Mouse (Mus musculus) right cerebral cortex, adult 18-20 months (tissue): ENCODE measurements around the gene Stk38.
"Not testable (repeated sequence)": the region's sequence is repeated elsewhere in the genome, so short reads cannot be mapped to it uniquely, and the experiment has no call there.

Source experiments
- DNase-seq: peaks from one replicate; pipeline ENCODE4 v3.0.0; 2022; ENCODE audit warnings: mixed read lengths

The Stk38 gene

GRCm38 (mm10) chr17:29006812-29007211, 983 bp downstream of the Stk38 start:
- no peak for DNase-seq

GRCm38 (mm10) chr17:29005002-29005401, 2.8 kb downstream of the Stk38 start:
- no peak for DNase-seq

GRCm38 (mm10) chr17:29003740-29004139, 4.1 kb downstream of the Stk38 start:
- DNase-seq, result no peak

- DNase-seq, result no peak
Observed at GRCm38 (mm10) chr17:29000465-29000864, 7.3 kb downstream of the Stk38 start.

- DNase-seq, result no peak
Observed at GRCm38 (mm10) chr17:28994615-28995014, 13.2 kb downstream of the Stk38 start.

- DNase-seq, result not testable (repeated sequence)
Observed at GRCm38 (mm10) chr17:28993004-28993403, 14.8 kb downstream of the Stk38 start.

- peak; percentile 28 for DNase-seq
Observed at GRCm38 (mm10) chr17:28992105-28992504, 15.7 kb downstream of the Stk38 start.

GRCm38 (mm10) chr17:28991286-28991685, 16.5 kb downstream of the Stk38 start:
- DNase-seq, result no peak

- DNase-seq, result no peak
Observed at GRCm38 (mm10) chr17:28990060-28990459, 17.7 kb downstream of the Stk38 start.

GRCm38 (mm10) chr17:28988996-28989395, 18.8 kb downstream of the Stk38 start:
- no peak for DNase-seq

- DNase-seq, result no peak
Observed at GRCm38 (mm10) chr17:28988291-28988690, 19.5 kb downstream of the Stk38 start.

- DNase-seq, result peak; percentile 22
Observed at GRCm38 (mm10) chr17:28987713-28988112, 20.1 kb downstream of the Stk38 start.

- DNase-seq, result no peak
Observed at GRCm38 (mm10) chr17:28986833-28987232, 21.0 kb downstream of the Stk38 start.

GRCm38 (mm10) chr17:28984724-28985420, 22.9 kb downstream of the Stk38 start:
- no peak for DNase-seq

- no peak for DNase-seq
Observed at GRCm38 (mm10) chr17:28982591-28982990, 25.2 kb downstream of the Stk38 start.

GRCm38 (mm10) chr17:28981081-28981480, 26.7 kb downstream of the Stk38 start:
- no peak for DNase-seq

- DNase-seq, result no peak
Observed at GRCm38 (mm10) chr17:28979091-28979490, 28.7 kb downstream of the Stk38 start.

GRCm38 (mm10) chr17:28970122-28970521, 37.7 kb downstream of the Stk38 start:
- DNase-seq, result no peak

- DNase-seq, result no peak
Observed at GRCm38 (mm10) chr17:28967021-28967610, 40.7 kb downstream of the Stk38 start.

GRCm38 (mm10) chr17:28961596-28961995, 46.2 kb downstream of the Stk38 start:
- DNase-seq, result no peak

- no peak for DNase-seq
Observed at GRCm38 (mm10) chr17:28960597-28960996, 47.2 kb downstream of the Stk38 start.

- DNase-seq, result no peak
Observed at GRCm38 (mm10) chr17:28954416-28954815, 53.4 kb downstream of the Stk38 start.

GRCm38 (mm10) chr17:28953251-28953650, 54.5 kb downstream of the Stk38 start:
- DNase-seq, result no peak
